Mouse (Mus musculus) ES-E14 (cell line): ENCODE measurements around the gene Tbrg4.

Experiments
- HCFC1 ChIP-seq: IDR thresholded peaks from 2 replicates; pipeline ENCODE4 v1.6.1; 2012; ENCODE audit warnings: low read length, inconsistent platforms, borderline replicate concordance; ENCODE audit not compliant: insufficient read depth
- ZC3H11A ChIP-seq: IDR thresholded peaks from 2 replicates; pipeline ENCODE4 v1.6.1; 2012; ENCODE audit warnings: low read depth, mild to moderate bottlenecking, inconsistent platforms, low read length, borderline replicate concordance

- TF ChIP-seq ZC3H11A = no peak
- no peak for TF ChIP-seq HCFC1
Measured at GRCm38 (mm10) chr11:6627731-6628130, 1.9 kb upstream of the Tbrg4 start.
